Mouse (Mus musculus) layer of hippocampus, postnatal 36 days (tissue): ENCODE results near the gene Maml2. TPM values are rescaled to one million over a fixed set of nuclear protein-coding genes. Genes with fewer than 3 reads are reported as not detected.

Experiments
- DNase-seq, 2 experiments: peaks; one replicate each; pipeline ENCODE4 v3.0.0; 2022
- total RNA-seq, 2 experiments: library from RNA; stranded (reverse); gene quantifications; 2 replicates each; pipeline ENCODE4 v1.2.3; 2021

Maml2 gene
- total RNA-seq, 2 experiments from 2014 or later, result 21.2 to 28.9 TPM

- no peak for DNase-seq
Observed at GRCm38 (mm10) chr9:13310236-13310635, 12.5 kb downstream of the Maml2 start.

GRCm38 (mm10) chr9:13311094-13311493 lies 13.3 kb downstream of the Maml2 start:
- DNase-seq, result no peak

- no peak for DNase-seq
Observed at GRCm38 (mm10) chr9:13313923-13314322, 16.2 kb downstream of the Maml2 start.

GRCm38 (mm10) chr9:13314577-13315004 lies 16.8 kb downstream of the Maml2 start:
- DNase-seq, result no peak

GRCm38 (mm10) chr9:13315393-13315792 lies 17.6 kb downstream of the Maml2 start:
- DNase-seq, result no peak

- DNase-seq, result no peak
Observed at GRCm38 (mm10) chr9:13319566-13319965, 21.8 kb downstream of the Maml2 start.

GRCm38 (mm10) chr9:13320800-13321364 lies 23.1 kb downstream of the Maml2 start:
- DNase-seq, result no peak

- no peak for DNase-seq
Observed at GRCm38 (mm10) chr9:13323074-13323473, 25.3 kb downstream of the Maml2 start.

- no peak for DNase-seq
Observed at GRCm38 (mm10) chr9:13323612-13324011, 25.9 kb downstream of the Maml2 start.

GRCm38 (mm10) chr9:13414230-13414766 lies 116.5 kb downstream of the Maml2 start:
- no peak for DNase-seq

- DNase-seq, result peak; percentile 40 to 45
Observed at GRCm38 (mm10) chr9:13425031-13425940, 127.5 kb downstream of the Maml2 start.

GRCm38 (mm10) chr9:13429477-13430125 lies 131.8 kb downstream of the Maml2 start:
- DNase-seq, result no peak

- DNase-seq, result no peak
Observed at GRCm38 (mm10) chr9:13430302-13430701, 132.5 kb downstream of the Maml2 start.

GRCm38 (mm10) chr9:13430744-13431143 lies 133.0 kb downstream of the Maml2 start:
- no peak for DNase-seq

GRCm38 (mm10) chr9:13431646-13432045 lies 133.9 kb downstream of the Maml2 start:
- no peak for DNase-seq

GRCm38 (mm10) chr9:13433501-13434090 lies 135.8 kb downstream of the Maml2 start:
- no peak for DNase-seq

- no peak for DNase-seq
Observed at GRCm38 (mm10) chr9:13440911-13441310, 143.2 kb downstream of the Maml2 start.

- no peak for DNase-seq
Observed at GRCm38 (mm10) chr9:13442012-13442735, 144.4 kb downstream of the Maml2 start.

GRCm38 (mm10) chr9:13443484-13444211 lies 145.9 kb downstream of the Maml2 start:
- no peak for DNase-seq

GRCm38 (mm10) chr9:13446236-13446635 lies 148.5 kb downstream of the Maml2 start:
- no peak for DNase-seq

GRCm38 (mm10) chr9:13446703-13447285 lies 149.0 kb downstream of the Maml2 start, which contains the start of gene Gm17571:
Gene Gm17571 (minus strand): TSS chr9:13446753.
- no peak for DNase-seq
